Mouse (Mus musculus) R1 (cell line): ENCODE measurements at regions not wholly inside any gene's neighbourhood (a gene's known extent, or its start where the extent isn't known, plus 50 kb on each side); places are given as distances from the start of the nearest gene placed in this dataset.

Experiments
- DNase-seq: peaks from one replicate; pipeline ENCODE4 v3.0.0-alpha.2; 2018; ENCODE audit warnings: low read depth, low spot score

DNA sequence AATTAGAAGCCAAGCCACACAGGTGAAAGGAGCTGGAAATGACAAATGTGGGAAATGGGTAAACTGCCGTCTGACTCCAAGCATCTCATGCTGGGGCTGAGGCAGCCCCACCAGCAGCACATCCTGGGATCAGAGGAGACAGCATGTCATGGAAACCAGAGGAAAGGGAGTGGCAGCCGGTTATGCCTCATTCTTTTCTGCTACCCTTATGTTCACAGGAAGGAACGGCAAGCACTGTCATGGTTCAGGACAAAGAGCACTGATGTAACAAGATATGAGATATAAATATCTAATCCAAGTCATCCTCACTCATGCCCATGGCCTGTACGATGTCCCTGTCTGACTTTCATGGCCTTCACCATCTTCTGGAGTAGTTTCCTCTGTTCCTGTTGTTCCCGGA lies 125.2 kb upstream of the Tnfaip3 start:
- no peak for DNase-seq

DNA sequence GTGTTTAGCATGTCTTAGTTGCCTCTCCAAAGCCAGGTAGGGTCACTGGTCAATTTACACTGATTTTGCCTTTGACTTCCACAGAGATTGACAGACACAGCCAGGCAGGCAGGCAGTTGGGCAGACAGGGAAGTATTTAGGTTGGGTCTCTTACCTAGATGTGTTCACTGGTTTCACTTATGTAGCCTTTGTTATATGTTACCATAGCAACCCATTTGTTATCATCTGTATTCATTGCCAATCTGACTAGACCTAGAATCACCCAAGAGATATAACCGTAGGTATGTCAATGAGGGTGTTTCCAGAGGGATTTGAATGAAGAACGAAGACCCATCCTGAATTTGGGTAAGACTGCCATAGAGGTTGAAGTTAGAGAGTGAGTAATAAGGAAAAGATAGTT lies 123.8 kb upstream of the Tnfaip3 start:
- DNase-seq: no peak

DNA sequence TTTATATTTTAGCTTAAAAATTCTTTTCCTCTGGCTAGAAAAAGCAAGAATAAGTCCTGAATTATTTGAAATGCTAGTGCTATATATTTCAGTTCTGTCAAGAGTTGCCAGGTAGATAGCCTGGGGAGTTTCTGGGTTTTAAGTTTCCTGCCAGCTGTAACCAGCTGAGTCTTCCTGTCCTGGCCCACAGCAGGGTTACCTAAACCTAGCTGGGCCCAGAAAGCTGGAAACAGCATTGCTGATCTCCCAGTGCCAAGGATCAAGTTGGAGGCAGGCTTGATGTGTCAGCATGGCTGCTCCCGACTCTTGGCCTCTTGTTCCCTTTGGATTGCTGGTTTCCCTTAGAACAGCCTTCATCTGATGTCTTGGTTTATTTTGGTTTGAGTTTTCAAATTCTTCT lies 122.8 kb upstream of the Tnfaip3 start:
- no peak for DNase-seq

DNA sequence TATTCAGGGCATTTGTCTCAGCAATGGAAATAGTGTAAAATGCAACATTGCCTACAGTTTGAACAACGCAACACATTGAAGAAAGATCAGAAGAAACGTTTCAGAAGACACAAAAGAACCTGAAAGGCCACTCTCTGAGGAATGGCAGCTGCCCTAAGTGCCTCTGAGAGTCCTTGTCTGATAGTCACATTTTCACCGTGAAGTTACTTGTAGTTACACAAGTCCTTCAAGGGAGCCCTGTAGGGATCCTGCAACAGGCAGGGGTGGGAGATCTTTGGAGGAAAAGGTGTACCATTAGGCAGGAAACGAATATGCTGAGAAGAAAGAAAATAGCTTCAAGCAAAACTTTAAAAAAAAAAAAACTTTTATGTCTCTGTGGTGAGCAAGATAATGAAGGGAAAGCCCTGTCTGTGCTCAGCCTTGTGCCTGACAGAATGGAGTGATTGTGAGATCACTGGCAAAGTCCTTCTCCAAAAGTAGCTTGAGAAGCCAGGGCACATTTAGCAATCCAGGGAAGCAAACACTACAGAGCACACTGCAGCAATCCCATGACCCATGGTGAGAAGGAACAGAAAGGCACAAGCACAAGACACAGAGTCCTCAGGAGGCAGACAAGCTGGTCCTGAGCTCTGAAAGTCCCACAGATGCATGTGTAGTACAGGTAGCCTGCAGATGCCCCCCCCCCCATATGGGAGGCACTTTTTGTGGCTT lies 112.3 kb upstream of the Tnfaip3 start:
- DNase-seq: no peak

DNA sequence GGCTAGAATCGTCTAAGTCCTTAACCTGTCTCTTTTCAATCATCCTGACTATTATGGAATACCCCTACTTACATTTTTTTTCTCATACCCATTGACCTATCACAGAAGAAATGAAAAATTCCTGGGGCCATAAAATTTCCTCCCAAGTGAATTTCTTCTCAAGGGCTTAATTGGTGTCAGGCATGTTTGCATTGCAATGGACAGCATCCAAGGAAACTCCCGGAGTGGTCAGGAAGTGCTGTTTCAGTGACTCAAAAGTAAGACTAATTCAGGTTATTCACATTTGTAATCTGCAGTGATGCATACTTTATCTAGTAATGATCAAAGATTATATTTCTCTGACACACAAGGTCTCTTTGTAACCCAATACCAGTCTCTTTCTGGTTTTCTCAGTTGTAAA lies 111.5 kb upstream of the Tnfaip3 start:
- no peak for DNase-seq

DNA sequence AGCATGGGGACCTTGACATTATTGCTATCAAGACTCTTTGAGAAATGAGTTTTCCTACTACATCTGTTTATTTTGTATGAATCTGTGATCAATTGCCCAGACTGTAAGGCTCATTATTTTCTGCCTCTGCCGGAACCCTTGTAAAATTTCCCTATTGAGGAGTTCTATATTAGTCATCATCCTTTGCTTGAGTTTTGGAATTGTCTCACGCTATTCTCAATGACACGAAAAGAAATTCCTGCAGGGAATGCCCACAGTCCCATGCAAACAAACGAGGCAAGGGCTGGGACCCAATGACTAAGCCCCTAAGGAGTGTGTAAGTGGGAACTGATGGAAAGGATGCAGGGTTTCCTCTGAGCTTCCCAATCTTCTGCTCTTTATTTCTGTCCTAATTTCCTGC lies 111.0 kb upstream of the Tnfaip3 start:
- DNase-seq: no peak

DNA sequence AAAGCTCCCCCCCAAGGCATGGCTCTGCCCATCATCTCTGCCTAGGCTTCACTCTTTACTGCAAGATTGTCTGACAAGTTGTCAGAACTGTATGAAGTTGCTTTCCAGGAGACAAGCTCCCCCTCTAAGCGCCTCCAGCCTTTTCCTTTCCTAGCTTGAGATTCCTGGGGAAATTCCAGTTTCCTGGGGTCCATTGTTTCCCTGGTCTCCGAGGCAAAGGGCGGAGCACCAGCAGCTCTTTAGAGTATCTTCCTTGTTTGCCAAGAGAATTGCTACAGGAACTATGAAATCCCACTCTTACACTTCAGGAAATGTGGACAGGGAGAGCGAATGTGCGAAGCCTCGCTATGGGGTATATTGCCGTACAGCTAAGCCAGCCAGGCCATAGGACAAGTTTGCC lies 108.2 kb upstream of the Tnfaip3 start:
- peak; percentile 60 for DNase-seq

DNA sequence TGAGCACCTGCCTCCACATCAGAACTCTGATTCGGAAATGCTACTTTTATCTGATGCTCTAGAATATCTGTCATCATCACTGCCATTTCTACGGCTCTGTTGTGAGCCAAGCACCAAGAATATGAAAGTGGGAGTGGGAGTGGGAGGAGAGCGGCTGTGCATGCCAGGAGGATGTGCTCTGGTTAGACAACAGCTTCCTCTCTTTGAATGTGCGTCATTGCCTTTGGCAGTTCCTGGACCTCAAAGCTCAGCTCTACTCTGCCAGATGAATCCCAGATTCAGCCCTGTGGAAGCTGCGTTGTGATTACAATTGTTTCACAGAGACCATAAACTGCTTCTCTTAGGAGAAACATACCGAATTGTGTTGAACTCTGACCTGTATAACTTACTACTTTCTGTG lies 106.8 kb upstream of the Tnfaip3 start:
- no peak for DNase-seq

DNA sequence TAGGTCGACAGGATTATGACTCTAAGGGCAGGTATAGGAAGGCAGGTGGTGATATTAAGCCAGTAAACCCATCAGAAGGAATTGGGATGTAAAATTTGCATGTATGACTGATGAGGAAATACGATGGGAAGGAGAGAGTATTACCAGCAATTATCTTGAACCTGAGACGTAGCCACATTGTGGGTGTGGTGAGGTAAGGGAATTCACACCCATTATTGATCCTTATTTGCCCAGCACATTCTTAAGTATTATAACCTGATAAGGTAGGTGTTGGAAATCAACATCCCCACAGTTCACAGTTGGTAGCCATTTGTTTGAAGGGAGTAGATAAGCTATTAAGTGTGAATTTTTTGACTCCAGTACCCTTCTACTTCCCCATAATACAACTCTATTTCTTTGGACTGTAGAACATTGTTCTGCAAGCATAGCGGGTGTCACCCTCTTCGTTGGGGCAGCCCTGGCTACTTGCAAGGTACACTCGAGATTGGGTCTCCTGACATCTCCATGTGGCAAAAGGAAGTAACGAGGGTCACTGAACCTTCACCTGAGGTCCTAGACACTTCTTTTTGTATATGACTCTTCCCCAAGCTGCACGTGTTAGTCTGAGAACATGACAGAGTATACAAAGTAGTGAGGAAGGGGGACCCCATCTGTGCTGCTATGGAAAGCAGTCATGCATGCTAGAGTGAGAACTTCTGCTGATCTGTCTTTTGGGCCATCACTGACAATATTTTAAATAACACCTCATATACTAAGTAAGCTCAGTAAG lies 104.0 kb upstream of the Tnfaip3 start:
- DNase-seq: no peak

DNA sequence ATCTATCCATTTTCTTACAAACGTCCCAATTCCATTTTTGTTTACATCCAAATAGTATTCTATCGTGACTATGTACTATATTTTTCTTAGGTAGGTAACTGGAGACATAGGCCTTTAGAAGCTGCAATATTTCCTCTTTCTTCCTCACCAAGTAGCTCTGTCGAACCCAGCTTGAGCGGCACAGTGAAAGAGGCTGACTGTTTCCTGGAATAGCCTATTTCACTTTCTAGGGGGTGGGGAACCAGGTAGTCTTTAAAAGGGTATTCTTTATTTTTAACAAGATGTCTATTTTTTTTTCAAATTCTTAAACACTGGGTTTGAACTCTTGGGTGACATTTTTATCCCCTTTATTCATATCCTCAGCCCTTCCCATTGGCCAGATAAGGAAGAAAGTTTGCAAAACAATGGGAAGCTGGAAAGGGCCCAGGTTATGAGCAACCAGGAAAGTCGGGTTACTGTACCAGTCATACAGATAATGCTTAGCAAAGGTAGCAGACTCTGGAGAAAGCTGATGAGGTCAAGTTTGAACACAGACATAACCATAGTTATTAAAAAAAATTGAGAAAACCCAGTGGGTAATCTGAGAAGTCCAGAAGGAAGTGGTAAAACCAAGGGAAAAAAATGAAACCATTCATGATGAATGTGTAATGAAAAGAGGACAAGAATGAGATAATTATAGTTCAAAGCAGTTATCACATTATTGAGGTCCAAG lies 103.3 kb upstream of the Tnfaip3 start:
- DNase-seq: no peak

DNA sequence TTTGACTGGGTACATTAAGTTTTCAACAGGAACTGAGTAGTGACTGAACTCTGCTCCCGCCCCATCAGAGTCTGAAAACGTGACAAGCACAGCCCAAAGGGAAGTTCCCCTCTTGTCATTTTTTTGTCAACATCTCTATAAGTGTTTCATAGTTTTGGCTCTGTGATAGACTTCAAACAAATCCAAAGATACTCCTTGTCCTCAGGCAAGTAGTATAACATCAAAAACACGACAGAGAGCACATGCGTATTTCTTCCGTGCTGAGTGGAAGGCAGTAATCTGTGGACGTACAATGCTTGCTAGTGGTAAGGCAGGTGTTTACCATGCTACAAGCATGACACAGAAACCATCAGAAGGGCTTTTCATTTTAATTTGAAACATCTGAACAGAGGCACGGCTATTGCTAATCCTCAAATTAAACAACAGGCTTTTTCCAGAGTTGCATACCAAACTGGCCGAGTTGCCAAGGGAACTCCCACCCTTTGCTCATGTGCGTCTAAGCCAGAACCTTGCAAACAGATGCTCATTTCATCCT lies 101.7 kb upstream of the Tnfaip3 start:
- peak; percentile 16 for DNase-seq

DNA sequence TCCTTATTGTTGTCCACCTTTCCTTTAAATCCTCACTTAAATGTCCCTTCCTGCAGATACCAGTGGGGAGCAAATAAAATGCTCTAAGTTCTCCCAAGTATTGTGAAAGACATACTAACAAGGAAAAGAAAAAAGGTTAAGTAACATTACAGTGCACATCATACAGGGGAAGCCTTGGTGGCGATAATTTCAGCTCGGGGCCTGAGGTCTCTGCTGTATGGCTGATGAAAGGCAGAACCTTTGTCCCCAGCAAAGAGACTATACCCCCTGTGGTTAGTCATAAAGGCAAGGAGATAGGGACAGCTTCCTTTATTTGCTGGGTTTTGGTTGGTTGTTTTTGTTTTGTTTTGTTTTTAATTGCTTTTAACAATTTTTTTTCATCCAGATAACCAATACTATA lies 97.0 kb upstream of the Tnfaip3 start:
- no peak for DNase-seq

DNA sequence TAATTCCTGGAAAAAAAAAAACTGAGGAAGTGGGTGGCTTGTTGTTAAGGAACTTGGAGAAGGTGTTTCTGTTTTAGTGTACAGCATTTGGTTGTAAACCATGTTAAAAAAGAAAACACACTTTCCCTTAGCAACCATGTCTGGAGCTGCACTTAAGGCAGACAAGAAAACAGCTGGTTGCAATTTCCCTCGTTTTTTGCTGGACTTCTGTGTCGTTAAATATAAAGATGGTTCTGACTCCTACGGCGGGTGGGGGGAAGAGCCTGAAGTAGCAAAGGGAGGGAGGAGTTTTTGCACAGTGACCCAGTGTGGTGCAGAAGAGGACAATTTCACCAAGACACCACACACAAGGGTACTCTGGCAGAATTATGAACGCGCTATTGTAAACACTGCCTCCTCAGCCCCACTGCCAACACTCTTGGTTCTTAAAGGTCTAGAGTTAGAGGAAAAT lies 89.8 kb upstream of the Tnfaip3 start:
- no peak for DNase-seq

DNA sequence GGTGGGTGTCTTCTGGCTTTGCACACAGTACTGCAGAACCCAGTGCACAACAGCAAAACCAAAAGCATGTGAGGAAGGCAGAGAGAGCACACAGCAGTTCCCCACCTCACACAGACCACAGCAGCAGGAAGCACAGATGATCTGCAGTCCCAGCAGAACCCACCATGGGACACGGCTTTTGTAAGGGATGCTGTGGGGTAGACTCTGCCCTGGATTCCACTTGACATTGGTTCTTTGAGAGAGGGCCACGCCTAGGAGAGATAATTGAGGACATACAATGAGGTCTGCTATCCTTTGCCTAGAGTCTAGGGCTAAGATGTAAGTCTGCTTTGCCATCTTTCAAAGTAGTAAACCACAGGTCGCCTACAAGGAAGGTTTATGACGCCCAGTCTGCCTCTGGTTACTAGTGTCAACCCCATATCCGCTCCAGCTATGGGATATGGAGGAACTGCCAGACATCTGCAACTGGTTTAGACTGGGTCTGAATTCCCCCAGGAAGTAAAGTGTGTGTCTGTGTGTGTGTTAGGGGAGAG lies 89.3 kb upstream of the Tnfaip3 start:
- no peak for DNase-seq

DNA sequence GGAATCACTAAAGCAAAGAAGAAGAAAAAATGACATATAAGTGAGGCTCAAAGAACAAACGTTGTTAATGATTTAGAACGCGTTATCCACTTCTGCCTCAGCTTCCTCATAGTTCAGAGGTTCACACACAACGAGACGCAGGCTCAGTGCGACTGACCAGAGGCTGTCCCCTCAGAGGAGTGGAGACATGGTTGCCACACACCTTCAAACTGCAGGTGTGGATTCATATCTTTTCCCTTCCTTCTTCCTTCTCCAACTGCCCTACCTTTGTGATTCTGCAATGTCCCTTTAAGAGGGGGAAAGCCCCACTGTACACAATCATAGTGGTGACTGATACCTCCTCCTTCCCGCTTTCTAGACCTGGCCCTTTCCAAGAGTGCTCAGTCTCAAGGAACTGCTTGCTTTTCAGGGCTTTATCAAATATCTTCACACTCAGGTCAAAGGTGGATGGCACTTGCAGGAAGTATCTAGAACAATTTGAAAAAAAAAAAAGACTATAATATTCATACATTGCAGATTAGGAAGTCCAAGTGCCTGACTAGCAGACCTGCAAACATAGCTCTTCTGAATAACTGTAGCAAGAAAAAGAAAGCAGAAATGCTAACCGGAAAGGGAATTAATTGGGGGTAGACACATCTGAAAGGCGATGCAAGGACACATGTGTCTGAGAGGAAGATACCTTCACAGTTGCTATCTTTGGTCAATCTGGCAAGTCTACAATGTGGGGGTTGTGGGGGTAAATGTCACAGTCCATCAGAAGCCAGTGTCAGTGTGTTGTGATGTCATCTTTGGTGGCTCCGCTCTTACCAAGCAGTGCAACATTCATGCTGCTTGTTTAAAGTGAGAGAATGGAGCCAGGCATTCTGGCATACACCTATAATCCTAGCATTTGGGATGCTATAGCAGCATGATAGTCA lies 84.2 kb upstream of the Tnfaip3 start:
- no peak for DNase-seq

DNA sequence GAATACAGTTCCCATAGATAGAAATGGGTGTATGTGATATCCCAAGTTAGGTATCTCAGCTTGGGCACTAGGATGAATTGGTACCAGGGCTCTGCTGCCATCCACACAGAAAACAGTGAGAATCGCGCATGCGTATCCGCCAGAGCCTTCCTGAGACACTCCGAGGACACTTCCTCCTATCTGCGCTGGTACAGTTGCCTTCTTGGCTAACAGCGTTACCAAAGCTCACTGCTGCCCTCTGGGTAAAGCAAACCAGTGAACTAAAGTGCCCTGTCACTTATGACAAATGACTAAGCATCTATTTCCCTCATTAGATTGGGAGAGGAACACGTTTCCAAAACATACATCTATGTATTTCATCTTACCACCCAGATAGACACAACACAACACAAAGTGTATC lies 78.8 kb upstream of the Tnfaip3 start:
- peak; percentile 21 for DNase-seq

DNA sequence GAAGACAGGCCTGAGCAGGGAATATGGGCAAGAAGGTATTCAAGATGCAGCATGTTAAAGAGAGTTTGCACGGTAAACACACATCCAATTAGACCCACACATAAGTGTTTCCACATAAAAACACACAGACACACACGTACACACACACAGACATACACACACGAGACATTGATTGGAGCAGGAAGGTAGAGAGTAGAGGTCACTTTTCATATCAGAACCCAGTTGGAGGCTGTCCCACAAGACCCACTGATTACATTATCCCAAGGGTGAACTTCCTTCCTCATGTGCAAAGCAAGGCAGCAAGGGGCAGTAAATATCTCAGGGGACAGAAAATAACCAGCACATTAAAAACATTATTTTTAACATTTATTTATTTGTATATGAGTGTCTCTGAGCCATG lies 78.2 kb upstream of the Tnfaip3 start:
- no peak for DNase-seq

DNA sequence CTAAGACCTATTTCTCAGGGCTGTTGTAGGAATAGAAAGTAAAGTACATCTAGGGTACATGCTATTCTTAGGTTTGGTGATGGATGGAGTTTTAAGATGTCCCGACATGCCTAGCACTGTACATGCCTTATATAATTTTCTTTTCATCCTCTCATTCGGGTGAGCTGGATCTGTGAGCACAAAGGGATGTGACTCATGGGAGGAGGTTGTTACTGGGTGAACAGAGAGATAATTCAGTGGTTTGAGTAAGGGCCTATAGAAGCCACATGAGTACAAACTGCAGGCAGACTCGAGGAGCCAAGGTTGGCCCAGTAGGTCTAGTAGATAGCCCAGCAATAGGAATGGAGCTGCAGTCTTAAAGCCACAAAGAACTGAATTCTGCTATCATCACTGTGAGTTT lies 76.5 kb upstream of the Tnfaip3 start:
- no peak for DNase-seq

DNA sequence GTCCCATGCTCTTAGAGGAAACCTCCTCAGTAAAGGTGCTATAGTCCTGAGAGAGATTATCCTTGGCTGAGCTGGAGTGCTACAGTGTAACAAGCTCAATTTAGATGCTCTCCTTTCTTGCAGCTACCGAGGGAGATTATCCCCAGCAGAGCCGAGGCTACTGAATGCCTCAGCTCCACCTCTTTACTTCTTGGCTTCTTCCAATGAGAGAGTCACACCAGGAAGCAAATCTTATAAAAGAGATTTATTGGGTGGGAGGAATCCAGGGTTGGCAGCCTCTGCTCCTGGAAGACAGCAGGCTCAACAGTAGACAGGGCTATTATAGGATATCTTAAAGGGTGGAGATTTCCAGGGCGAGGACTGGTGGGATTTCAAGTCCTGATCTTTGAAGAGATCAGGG lies 75.7 kb upstream of the Tnfaip3 start:
- DNase-seq: no peak

DNA sequence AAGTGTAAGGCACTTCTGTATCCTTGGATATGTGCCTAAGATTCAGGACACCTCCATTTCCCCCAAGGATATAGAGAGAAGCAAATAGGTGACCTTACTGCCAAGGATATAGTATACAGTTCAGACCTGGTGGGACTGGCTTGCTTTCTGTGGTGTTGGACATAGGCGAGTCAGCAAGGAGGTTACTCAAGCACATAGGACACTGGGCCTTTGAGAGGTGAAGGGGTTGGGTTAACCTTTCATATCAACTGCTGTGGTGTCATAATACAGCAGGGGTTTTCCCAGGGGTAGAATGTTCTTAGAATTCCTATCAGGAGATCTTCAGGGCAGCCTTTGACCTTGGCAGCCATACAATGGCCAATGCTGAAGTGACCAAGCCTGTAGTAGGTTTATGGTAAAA lies 71.5 kb upstream of the Tnfaip3 start:
- no peak for DNase-seq

DNA sequence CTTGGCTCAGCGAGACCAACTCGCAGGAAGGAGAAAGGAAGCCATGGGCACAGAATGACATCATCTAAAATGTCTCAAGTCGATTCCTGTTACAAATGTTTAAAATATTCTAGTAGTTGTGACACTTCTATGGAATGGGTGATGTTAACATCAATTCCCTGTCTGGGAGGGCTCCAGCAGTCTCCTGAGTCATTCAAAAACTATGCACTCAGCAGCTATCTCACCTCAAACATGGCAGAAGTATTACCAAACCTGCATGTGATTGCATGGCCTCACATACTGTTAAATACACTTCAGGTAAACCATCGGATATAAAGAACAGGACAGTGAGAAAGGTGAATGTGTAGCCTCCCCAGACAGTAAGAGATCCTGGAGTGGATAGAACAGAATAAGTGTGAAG lies 66.7 kb upstream of the Tnfaip3 start:
- DNase-seq: no peak
